Mouse (Mus musculus): ENCODE results near the gene Crbn.

DNA sequence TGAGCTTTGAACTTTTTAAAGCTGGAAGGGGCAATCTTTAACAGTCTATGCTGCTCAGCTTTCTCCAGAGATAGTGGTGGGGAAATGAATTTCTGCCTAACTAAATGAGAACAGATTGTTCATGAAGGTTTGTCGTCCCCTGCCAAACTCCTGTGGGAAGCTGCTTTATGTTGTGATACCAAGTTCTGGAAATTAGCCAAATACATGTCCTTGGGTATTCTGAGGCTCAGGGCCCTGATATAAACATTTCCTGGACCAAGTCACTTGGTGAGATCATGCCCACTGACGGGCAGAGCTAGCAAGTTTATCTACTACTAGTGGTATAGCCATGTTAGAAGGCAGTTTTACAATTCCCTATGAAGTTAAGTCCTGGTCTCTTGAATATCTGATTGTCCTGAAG, 35.4 kb upstream of the Crbn start:
- TF ChIP-seq GATA1 (IDR thresholded peaks at IDR 0.05; ENCODE audit: low read length), result no peak
- no peak for TF ChIP-seq TAL1 (IDR thresholded peaks at IDR 0.05; ENCODE audit: low read length)

Data from erythroblast, embryonic 14.5 days (primary cell).